Mouse (Mus musculus): ENCODE measurements around the gene Bcor.

DNA sequence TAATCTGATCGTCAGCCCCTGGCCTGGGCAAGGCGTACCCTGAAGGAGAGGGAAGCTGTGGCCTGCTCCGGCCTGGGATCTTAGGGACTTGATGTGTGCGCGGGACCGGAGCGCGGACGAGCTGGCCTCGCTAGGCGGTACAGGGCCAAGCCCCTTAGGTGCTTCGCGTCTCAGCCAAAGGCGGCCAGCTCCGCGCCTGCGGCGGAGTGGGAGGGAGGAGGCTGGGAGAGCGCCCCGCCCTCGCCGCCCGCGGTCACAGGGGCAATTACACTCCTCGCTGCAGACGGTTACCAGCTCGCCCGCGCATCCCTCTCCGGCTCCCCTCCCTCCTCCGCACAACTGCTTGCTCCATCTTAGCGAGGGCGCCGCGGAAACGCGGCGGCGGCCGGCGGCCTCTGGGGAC is 161.2 kb downstream of the Bcor start:
- peak; percentile 51 for TF ChIP-seq CTCF (IDR thresholded peaks at IDR 0.05; ENCODE audit: low read depth)
- TF ChIP-seq EP300 (IDR thresholded peaks at IDR 0.05; ENCODE audit: low read depth): no peak

Measured in liver, postnatal 0 days (tissue).